Mouse (Mus musculus) liver, embryonic 14.5 days (tissue): ENCODE measurements around the gene Csrp1. TPM values are rescaled to one million over a fixed set of nuclear protein-coding genes. Genes with fewer than 3 reads are reported as not detected.

Experiments
- ATAC-seq: fragments of 200-750 bp; cut with Nextera tagmentation; 2 replicates; pipeline ENCODE4 v1.8.0; 2017; ENCODE audit warnings: moderate number of reproducible peaks, mild to moderate bottlenecking, moderate library complexity; ENCODE audit not compliant: insufficient read depth
- DNase-seq, 3 experiments: peaks; one replicate each; pipeline ENCODE4 v3.0.0-alpha.2; 2012 to 2013; ENCODE audit warnings: low read depth in 3 of 3, low spot score in 3 of 3
- H3K27ac ChIP-seq: fragments of 300-500 bp; sonication (generic); 2 replicates; pipeline ENCODE4 v1.5.1; 2014; ENCODE audit warnings: moderate library complexity, mild to moderate bottlenecking, control low read depth, inconsistent platforms
- H3K27me3 ChIP-seq: fragments of 300-500 bp; sonication (generic); 2 replicates; pipeline ENCODE4 v1.6.1; 2014; ENCODE audit warnings: mild to moderate bottlenecking, low read length, moderate library complexity; ENCODE audit not compliant: control insufficient read depth, insufficient read depth
- H3K36me3 ChIP-seq: fragments of 300-500 bp; sonication (generic); replicated peaks from 2 replicates; pipeline ENCODE4 v1.6.1; 2014; ENCODE audit warnings: low read depth; ENCODE audit not compliant: control insufficient read depth, insufficient read depth
- H3K4me1 ChIP-seq, 2 experiments: fragments of 200-500 bp in 1 of 2; fragments of 300-500 bp in 1 of 2; sonication (generic) in 1 of 2; replicated peaks; 2 replicates each; pipeline ENCODE4 v1.6.1; 2012 to 2014; ENCODE audit warnings: antibody characterized with exemption in 1 of 2, inconsistent platforms in 1 of 2, low read length in 1 of 2; ENCODE audit not compliant: control insufficient read depth in 2 of 2, insufficient read depth in 2 of 2
- H3K4me2 ChIP-seq: fragments of 300-500 bp; sonication (generic); 2 replicates; pipeline ENCODE4 v1.6.1; 2014; ENCODE audit warnings: low read depth, mild to moderate bottlenecking, control low read depth, moderate library complexity
- H3K4me3 ChIP-seq, 2 experiments: fragments of 200-500 bp in 1 of 2; fragments of 300-500 bp in 1 of 2; sonication (generic) in 1 of 2; 2 replicates each; pipeline ENCODE4 v1.5.1; 2012 to 2014; ENCODE audit warnings: low read depth in 2 of 2, low read length in 2 of 2, mild to moderate bottlenecking in 2 of 2, control low read depth in 1 of 2, inconsistent platforms in 1 of 2, moderate library complexity in 1 of 2; ENCODE audit not compliant: insufficient read depth in 1 of 2
- H3K9ac ChIP-seq: fragments of 300-500 bp; sonication (generic); replicated peaks from 2 replicates; pipeline ENCODE4 v1.6.1; 2014; ENCODE audit warnings: mild to moderate bottlenecking, control low read depth, moderate library complexity
- H3K9me3 ChIP-seq: fragments of 300-500 bp; sonication (generic); 2 replicates; pipeline ENCODE4 v1.6.1; 2016; ENCODE audit warnings: low read length, mixed read lengths; ENCODE audit not compliant: control insufficient read depth
- CTCF ChIP-seq: IDR thresholded peaks from 2 replicates; pipeline ENCODE4 v1.5.1; 2016; ENCODE audit warnings: antibody characterized with exemption, low read depth, control low read depth
- EP300 ChIP-seq: IDR thresholded peaks from 2 replicates; pipeline ENCODE4 v1.6.1; 2016; ENCODE audit warnings: antibody characterized with exemption, low read depth
- WGBS: fragments of 180-500 bp; shearing (Covaris S2); extraction: QIAGEN DNeasy Blood & Tissue Kit; methylation state at CpG from one replicate; pipeline ENCODE4 v1.1.7; 2014; ENCODE audit not compliant: insufficient replicate concordance; 5-methylcytosine and 5-hydroxymethylcytosine counted together
- polyA plus RNA-seq, 2 experiments: library from polyadenylated mRNA; depleted of rRNA in 1 of 2; stranded (reverse) in 1 of 2; unstranded in 1 of 2; fragments of >200 nt; fragmentation: Nextera tagmentation in 1 of 2; extraction: Ambion mirVana in 1 of 2; gene quantifications; 2 replicates each; pipeline versions ENCODE4 v1.2.1 to v1.2.3; 2012 to 2014

Gene Csrp1
- polyA plus RNA-seq, 2 experiments = 33.8 to 35.7 TPM

- H3K9ac ChIP-seq = no peak overlapping the region
- H3K4me1 ChIP-seq = no peaks in the 10 kb centered on the region
- H3K27ac ChIP-seq = no peak overlapping the region
- H3K27me3 ChIP-seq = no peaks in the 10 kb centered on the region
- no peak for TF ChIP-seq CTCF
- no peak for TF ChIP-seq EP300
- 58% methylated on average over 3 of the region's 3 CpGs for WGBS
- H3K4me3 ChIP-seq = no peak overlapping the region
- no peak overlapping the region for H3K4me2 ChIP-seq
- ATAC-seq (no peak), DNase-seq (no peak)
- H3K36me3 ChIP-seq = no peaks in the 10 kb centered on the region
- no peaks in the 10 kb centered on the region for H3K9me3 ChIP-seq
Measured at GRCm38 (mm10) chr1:135755913-135756312, 36.1 kb downstream of the Csrp1 start.

GRCm38 (mm10) chr1:135757287-135757686, 37.4 kb downstream of the Csrp1 start:
- H3K27me3 ChIP-seq = no peaks in the 10 kb centered on the region
- 54% methylated on average over 8 of the region's 8 CpGs for WGBS
- no peak overlapping the region for H3K9ac ChIP-seq
- H3K27ac ChIP-seq = no peak overlapping the region
- no peaks in the 10 kb centered on the region for H3K4me1 ChIP-seq
- no peak overlapping the region for H3K4me2 ChIP-seq
- H3K36me3 ChIP-seq = no peaks in the 10 kb centered on the region
- TF ChIP-seq CTCF (no peak), EP300 (no peak)
- DNase-seq (no peak), ATAC-seq (no peak)
- H3K4me3 ChIP-seq = no peak overlapping the region
- no peaks in the 10 kb centered on the region for H3K9me3 ChIP-seq

- DNase-seq (no peak), ATAC-seq (no peak)
Measured at GRCm38 (mm10) chr1:135759685-135760084, 39.8 kb downstream of the Csrp1 start.

GRCm38 (mm10) chr1:135760216-135760615, 40.4 kb downstream of the Csrp1 start:
- WGBS = 51% methylated on average over 8 of the region's 8 CpGs
- no peak for DNase-seq
- Histone ChIP-seq H3K36me3 (no peaks in the 10 kb centered on the region), H3K4me3 (no peak overlapping the region), H3K9ac (no peak overlapping the region), H3K27me3 (peaks cover 7% of the 10 kb centered on the region), H3K9me3 (no peaks in the 10 kb centered on the region), H3K4me2 (no peak overlapping the region), H3K4me1 (peaks cover 0 to under 1% of the 10 kb centered on the region in 2 experiments; a peak in 2 of 4 replicates), H3K27ac (no peak overlapping the region)
- no peak for TF ChIP-seq EP300
- 0 out of 2 replicates have a peak, but pooled peaks have one; percentile 10 for TF ChIP-seq CTCF
- no peak for ATAC-seq

More at GRCm38 (mm10) chr1:135759685-135760084, 39.8 kb downstream of the Csrp1 start:
- H3K27me3 ChIP-seq = peaks cover 4% of the 10 kb centered on the region; the same call in 1 of the 2 replicates
- no peak overlapping the region for H3K27ac ChIP-seq
- no peak overlapping the region for H3K9ac ChIP-seq
- H3K9me3 ChIP-seq = no peaks in the 10 kb centered on the region
- H3K4me2 ChIP-seq = no peak overlapping the region
- no peaks in the 10 kb centered on the region for H3K36me3 ChIP-seq
- TF ChIP-seq CTCF (no peak), EP300 (no peak)
- no peak overlapping the region for H3K4me3 ChIP-seq
- 58% methylated on average over 4 of the region's 4 CpGs for WGBS
- no peaks in the 10 kb centered on the region for H3K4me1 ChIP-seq

- no peak overlapping the region for H3K27ac ChIP-seq
- H3K4me3 ChIP-seq = no peak overlapping the region
- ATAC-seq = no peak
- peaks cover 0 to 3% of the 10 kb centered on the region in 2 experiments; a peak in 2 of 4 replicates for H3K4me1 ChIP-seq
- H3K4me2 ChIP-seq = no peak overlapping the region
- H3K9ac ChIP-seq = no peak overlapping the region
- peak in 2 of 3 experiments; percentile 82 to 86 for DNase-seq
- H3K27me3 ChIP-seq = peaks cover 21% of the 10 kb centered on the region
- TF ChIP-seq CTCF (no peak), EP300 (no peak)
- 65% methylated on average over 5 of the region's 5 CpGs for WGBS
- H3K36me3 ChIP-seq = no peaks in the 10 kb centered on the region
- H3K9me3 ChIP-seq = no peaks in the 10 kb centered on the region
Measured at GRCm38 (mm10) chr1:135761728-135762127, 41.9 kb downstream of the Csrp1 start.
